Mouse (Mus musculus): ENCODE data around the gene 0610030E20Rik. TPM values are rescaled to one million over a fixed set of nuclear protein-coding genes. Genes with fewer than 3 reads are reported as not detected.

0610030E20Rik gene
- total RNA-seq, 2 experiments from 2014 or later, result 11.2 to 12.8 TPM

DNA sequence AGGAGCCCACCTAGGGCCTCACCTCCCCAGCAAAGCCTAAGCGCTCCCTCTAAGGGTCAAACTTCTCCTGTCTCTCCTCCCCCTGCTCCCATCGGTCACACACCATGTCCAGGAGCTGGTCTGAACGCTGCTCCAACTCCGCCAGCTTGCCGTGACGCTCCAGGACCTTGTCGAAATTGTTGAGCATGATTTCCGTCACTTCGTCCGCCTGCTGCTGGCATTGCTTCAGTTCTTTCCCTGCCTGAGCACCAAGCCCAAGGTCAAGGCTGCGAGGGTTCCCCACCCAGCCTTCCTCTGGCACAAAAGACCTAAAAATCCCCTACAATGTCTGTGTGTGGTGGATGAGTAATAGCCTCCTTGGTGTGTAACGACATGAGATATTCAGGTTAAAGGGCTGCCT is 23.0 kb downstream of the 0610030E20Rik start:
- DNase-seq, result no peak

DNA sequence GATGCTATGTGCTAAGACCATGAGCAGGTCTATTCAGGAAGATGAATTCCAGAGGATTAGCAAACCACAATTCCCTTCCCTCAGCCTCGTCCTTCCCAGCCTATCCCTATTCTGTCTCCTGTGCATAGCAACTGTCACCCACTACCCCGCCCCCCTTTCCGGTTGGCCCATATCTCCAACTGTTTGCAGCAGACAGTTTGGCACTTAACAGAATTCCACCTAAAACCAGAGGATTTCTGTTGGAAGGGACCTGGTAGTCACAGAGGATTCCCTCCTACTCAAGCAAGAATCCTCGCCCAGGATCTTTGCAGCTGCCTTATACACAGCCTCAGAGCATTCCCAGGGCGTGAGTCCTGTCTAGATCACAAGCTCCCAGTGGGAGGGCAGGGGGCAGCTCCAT is 24.0 kb downstream of the 0610030E20Rik start:
- DNase-seq, result no peak

DNA sequence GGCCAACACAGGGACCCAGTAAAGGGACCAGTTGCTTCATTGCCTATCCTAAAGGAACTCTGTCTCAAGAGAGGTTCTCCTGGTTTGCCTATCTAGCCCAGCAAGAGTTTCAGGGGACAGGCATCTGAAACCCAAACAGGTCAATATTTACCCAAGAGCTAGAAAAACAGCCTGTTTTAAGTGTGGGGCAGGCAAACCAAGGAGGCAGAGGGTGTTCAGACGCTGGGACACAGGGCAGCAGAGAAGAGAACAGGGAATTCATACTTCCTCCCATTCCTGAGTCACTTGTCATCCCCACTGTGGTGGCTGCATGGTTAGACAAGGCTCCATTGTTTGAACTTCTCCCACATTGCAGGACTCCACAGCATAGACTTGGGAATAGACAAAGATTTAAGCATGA is 24.5 kb downstream of the 0610030E20Rik start:
- no peak for DNase-seq

DNA sequence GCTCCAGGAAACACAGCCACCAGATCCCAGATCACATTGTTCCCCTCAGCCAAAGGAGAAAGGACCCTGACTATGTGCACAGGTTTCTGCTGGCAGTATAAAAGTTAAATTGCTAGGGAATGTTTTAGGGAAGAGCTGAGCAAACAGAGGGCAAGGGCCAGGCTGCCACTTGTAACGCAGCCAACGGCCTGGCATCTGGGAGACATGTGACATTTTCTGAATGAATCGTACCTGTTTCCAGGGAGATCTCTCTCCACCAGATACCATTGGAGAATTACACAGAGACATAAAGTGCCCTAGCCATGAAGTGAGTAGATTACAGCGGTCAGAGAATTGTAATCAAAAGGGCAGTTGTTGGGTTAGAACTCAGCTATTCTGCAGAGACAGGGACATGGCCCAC is 26.1 kb downstream of the 0610030E20Rik start:
- DNase-seq, result no peak

DNA sequence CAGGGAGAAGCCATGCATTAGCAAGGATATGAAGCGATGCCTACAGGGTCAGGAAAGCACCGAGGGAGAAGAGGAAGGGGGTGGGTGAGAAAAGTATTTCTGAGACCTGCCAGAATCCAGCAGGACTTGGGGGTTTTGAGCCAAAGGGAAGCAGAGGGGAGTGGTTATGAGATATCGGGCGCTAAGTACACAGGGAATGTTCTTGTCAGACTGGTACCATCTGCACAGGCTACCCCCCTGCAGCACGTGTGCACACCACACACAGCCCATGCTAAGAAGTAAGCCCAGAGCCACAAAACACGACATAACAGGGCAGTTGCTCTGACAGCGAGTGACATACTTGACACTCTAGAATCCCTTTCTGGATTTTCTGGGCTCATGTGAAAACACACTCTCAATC is 27.1 kb downstream of the 0610030E20Rik start:
- no peak for DNase-seq

DNA sequence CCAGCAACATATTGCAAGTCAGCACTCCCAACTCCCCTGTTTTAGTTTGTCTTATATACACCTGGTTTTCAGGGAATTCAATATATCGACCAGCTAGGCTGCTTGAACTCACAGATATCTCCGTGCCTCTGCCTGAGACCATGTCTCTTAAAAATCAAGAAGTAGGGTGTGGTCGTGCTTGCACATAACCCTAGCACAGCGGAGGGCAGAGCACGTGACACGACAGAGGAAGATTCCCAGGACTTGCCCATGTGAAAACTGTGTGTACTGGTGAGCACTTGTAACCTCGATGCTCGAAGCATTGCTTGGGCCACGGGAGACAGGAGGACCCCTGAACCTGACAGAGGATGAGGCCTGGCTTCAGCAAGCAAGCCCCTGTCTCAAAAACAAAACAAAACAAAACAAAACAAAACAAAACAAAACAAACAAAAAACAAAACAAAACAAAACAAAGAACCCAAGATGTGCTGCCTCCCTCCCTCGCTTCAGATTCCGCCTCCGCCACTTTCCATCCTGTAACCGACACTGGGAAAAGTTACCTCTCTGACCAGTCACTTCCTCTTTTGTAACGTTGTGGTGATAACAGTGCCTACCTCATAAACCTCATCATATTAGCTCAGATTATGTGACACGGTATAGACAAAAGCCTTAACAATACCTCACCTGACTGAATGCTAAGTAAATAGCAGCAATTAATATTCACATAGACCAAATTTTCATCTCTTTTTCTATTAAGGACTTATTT is 27.9 kb downstream of the 0610030E20Rik start:
- DNase-seq, result no peak

DNA sequence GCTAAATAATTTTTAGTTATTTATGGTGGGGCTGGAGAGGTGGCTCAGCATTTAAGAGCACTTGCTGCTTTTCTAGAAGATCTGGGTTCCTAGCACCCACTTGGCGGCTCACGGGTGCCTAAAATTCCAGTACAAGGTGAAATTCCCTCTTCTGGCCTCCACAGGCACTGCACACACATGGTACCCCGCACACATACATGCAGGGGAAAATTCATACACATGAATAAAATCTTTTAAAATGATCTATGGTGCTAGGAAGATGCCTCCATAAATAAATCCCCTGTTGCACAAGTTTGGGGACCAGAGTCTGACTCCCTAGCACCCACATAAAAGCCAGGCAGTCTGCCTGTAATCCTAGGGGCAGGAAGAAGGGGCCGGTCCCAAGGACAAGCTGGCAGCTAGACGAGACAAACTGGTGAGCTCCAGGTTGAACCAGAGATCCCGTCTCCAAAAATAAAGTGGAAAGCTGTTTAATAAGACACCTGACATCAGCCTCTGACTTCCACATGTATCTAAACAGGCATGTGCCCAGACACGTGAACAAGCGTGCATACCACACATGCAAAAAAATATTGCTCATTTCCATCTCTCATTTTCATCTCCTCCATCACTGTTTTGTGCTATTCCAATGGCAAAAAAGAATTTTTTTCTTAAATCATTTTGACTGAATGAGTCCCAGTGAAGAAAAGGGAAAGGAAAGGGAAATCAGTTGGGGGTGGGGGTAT is 31.6 kb downstream of the 0610030E20Rik start:
- DNase-seq, result no peak

DNA sequence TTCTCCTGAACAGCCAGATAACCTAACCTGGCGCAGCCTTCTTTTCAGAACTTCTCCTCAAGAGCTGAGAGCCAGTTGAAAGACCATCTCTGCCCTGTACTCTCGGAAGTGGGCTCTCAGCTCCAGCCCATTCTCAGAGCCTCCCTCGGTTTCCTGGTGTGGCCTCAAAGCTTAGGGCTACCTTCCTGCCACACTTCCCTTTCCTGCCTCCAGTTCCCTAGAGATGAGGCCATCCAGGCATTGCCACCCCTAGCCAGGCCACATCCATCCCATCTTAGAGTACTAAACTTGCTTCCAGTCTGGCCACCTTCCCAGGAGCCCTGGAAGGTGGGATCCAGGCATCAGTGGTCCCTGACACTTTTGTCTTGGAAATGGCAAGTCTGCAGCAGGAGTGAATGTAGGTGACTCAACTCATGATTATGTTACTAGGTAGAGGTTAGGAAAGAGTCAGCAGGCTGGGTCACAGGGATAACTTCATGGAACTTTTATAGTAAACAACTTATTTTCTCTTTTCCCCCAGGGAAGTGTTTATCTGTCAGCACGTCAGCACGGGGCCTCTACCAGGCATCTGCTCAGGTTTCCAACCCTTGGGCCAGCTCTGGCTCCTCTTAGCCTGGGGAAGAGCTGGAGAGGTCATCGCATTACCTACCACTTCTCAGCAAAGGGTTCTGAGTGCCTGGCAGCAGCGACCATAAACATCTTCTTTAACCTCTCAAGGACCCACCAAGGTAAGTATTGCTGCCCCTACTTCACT is 32.4 kb downstream of the 0610030E20Rik start:
- DNase-seq, result peak; percentile 24

DNA sequence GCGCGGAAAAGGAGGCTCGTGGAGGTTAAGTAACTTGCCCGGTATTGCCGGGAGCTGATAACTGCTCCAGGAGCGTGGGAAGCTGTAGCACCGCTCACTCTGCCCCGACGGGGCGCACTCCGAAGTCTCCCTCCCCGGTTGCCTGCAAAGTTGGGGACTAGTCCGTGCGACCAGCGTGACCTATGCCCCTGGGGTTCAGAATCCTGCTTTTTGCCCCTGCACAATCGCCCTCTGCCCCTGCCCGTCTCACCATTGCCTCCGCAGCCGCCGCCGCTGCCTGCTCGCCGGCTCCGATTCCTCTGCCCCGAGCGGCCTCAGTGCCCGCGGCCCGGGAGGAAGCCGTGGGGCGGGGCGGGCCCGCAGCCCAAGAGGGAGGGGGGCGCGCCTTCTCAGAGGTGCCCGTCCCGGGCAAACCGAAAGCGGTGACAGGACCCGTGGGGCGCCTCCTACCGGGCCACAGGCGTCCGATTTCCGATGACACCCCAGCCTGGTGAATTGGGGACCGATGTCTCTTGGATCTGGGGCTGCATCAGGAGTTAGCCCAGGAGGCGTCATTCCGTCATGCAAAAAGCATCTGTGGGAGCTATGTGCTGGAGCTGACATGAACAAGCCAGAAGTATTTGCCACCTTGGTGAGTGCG is 33.1 kb downstream of the 0610030E20Rik start, which contains the start of gene Vamp5:
Gene Vamp5 (minus strand): TSS at position 338 of the 640 bp plus-strand sequence.
- peak; percentile 87 for DNase-seq

DNA sequence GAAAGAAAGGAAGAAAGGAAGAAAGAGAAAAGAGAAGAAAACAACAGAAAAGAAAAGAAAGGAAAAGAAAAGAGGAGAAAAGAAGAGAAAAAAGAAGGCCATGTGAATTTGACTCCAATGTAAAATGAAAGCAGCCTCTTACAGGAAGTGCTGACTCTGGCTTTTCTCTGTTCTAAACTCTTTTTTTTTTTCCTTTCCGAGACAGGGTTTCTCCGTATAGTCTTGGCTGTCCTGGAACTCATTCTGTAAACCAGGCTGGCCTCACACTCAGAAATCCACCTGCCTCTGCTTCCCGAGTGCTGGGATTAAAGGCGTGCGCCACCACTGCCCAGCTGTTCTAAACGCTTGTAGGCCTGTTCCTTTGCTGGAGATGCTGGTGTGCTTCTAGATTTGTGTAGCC is 35.4 kb downstream of the 0610030E20Rik start:
- no peak for DNase-seq

DNA sequence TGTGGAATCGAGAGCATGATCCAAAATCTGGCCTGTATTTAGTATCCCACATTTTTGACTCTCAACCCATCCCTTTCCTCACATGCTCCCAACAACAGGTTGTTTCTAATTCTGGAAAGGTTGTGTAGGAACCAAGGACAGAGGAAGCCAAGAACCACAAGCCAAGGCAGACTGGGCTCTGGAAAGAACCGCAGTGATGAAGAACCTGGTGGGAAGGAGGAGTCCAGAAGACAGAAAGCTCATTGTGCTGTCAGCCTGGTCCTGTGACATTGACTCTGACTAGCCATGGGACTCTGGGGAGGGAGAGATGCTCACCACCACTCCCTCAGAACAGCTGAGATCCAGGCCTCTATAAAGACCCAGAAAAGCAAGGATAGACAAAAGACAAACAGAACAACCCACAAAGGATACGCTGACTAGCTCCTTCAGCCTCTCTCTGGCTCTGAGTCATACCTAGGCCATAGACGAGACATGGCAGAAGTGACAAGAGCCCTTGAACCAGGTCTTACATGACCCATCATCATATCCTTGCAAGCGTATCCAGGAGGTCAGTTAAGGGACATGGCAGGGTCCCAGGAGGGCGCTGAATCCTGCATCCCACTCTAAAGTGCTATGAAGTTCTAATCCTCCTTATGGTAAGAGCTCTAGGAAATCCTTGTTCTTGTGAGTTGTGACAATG is 36.2 kb downstream of the 0610030E20Rik start:
- DNase-seq, result no peak

DNA sequence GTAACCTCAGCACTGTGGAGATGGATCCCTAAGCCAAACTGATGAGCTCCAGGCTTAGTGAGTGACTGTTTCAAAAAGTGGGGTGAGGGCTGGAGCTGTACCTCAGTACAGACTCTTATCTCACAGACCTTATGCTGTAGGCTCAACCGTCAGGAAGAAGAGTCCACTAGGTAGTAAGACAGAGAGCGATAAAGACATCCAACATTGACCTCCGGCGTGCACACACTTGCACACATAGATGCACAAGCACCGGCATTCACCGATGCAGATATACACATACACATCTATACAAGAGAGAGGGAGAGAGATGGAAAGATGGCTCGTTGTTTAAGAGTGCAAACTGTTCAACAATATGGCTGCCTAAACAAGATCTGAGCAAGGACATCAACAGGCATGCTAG is 36.8 kb downstream of the 0610030E20Rik start:
- DNase-seq, result no peak

DNA sequence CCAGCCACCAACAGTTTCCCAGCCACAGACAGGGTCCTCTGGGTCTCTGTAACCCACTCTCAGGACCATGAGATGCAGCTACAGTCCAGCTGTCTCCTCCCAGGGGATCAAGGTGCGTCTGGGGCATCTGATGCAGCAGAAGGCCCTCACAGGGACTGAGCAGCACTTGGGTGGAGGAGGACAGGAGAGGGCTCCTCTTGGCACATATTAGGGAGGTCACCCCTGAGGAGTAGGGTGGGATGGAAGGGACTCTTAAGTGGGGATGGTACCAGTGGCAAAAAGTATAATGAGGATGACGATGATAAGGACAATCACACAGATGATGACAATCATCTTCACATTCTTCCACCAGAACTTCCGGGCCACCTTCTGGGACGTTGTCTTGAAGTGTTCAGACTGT is 38.1 kb downstream of the 0610030E20Rik start:
- DNase-seq, result no peak

DNA sequence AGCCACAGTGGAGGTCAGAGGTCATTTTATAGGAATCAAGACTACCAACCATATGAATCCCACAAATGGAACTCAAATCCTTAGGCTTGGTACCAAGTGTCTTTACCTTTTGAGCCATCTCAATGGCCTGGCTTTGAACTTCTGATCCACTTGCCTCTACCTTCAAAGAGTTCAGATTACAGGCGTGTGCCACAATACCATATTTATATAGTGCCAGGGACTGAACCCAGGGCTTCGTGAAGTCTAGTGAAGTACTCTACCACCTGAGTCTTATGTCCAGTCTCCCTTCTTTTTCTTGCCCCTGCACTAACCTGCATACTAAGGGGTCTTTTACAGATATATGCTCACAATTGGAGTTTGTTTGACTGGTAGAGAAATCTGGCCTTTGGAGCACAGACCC is 39.4 kb downstream of the 0610030E20Rik start:
- no peak for DNase-seq

DNA sequence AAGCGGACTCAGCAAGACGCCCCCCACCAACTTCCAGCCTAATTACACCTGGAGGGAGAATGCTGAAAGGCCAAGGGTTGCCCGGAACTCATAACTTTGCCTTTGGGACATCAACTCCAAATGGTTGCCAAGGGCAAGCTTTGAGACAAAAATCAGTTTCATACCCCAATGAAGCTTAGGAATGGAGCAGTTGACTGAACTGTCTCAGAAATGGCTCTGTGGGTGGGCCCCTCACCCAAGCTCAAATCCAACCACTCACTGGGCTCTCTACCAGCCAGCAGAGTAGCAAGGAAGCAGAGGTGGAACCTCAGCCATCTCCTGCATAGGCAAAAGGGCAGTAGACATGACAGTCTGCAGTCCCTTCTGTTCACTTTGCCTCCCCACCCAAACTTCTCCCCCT is 40.7 kb downstream of the 0610030E20Rik start:
- no peak for DNase-seq

DNA sequence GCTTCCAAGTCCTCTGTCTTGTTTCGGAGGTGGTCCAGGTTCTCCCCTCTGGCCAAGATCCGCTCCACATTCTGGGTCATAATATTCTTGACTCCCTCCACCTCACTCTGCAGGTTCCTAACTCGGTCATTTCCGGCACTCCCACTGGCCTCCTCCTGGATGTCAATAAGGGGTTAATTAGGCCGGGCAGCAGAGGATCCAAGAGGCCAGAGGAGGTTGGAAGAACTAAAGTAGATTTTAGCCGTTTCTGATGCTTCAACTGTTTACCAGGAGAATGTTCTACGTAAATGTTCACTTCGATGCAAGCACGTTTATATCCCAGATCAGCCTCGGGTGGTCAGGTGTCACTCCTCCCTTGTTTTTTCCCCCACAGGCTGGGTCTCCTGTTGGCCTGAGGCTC is 41.1 kb downstream of the 0610030E20Rik start:
- DNase-seq, result no peak

DNA sequence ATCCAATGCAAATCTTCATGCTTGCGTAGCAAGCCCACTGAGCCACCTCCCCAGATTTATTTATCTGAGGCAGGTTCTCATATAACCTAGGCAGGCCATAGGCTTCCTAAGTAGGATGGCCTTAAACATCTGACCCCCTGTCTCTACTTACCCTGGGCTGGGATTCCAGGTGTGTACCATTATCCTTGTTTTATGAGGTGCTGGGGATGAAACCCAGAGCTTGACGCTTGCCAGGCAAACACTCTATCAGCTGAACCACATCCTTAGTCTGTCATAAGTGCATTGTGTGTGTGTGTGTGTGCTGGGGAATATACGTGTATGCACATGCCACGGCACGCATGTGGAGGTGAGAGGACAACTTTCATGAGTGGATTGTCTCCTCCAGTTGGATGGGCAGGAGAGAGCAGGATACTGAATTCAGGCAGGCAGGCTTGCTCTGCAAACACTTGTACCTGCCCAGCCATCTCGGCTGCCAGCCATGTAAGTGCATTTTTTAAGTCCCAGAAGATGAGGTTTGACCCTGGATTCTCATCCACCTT is 41.7 kb downstream of the 0610030E20Rik start:
- DNase-seq, result no peak

DNA sequence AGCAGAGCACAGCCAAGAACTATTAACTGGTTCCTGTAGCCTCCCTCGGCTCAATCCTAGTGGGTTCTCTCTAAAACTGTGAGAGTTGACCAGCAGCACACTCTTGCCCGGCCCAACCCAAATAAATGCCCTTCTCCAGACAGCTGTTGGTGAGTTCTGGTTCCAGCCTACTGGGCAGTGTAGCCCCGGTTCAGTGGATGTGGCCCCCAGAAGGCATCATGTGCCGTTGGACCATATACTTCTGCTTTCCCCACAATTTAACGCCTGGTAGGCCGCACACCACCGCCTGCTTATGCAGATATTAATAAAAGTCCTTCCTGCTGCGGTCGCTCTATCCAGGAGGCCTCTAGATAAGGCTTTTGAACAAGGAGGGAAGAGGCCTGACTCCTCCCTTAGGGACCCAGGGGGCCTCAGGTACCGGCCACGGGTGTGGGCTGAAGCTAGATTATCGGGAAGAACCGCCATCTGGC is 42.4 kb downstream of the 0610030E20Rik start:
- DNase-seq, result peak; percentile 19

DNA sequence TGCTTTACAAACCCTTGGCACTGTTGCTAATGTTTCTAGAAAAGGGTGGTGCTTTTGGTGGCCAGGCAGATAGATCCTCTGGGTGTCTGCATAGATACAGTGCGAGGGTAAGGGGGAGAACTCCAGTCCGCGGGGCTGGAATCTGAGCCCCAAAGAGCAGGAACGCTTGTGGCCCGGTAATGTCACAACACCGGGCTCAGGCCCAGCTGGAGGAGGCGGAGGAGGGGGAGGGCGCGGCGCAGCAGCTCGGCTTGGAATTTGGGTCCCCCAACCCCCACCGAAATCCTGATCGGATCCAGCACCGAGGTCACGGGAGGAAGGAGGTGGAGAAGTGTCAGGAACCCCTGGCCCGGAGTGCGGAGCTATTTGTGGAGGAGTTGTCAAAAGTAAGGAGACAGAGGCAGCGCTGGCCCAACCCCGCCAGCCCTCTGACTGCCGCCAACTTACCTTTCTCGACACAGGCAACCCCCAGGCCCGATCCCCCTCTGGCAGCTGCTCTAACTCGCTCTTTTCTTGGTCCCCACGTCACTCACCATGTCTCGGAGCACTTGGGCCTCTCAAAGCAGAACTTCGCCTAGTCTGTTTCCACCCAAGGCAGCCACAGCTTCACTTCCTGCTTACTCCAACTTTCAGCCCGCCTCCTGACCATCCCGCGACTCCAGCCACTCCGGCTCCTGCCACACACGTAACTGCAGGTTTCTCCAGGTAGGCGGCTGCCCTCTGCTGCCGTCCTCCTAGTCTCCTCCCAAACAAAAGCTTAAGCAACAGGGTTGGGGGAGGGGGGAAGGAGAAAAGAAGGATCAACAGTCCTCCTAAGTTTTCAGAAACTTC is 43.0 kb downstream of the 0610030E20Rik start, which contains the start of gene Vamp8:
Gene Vamp8 (minus strand): TSS at position 763 of the 831 bp plus-strand sequence.
- DNase-seq, result peak; percentile 90

DNA sequence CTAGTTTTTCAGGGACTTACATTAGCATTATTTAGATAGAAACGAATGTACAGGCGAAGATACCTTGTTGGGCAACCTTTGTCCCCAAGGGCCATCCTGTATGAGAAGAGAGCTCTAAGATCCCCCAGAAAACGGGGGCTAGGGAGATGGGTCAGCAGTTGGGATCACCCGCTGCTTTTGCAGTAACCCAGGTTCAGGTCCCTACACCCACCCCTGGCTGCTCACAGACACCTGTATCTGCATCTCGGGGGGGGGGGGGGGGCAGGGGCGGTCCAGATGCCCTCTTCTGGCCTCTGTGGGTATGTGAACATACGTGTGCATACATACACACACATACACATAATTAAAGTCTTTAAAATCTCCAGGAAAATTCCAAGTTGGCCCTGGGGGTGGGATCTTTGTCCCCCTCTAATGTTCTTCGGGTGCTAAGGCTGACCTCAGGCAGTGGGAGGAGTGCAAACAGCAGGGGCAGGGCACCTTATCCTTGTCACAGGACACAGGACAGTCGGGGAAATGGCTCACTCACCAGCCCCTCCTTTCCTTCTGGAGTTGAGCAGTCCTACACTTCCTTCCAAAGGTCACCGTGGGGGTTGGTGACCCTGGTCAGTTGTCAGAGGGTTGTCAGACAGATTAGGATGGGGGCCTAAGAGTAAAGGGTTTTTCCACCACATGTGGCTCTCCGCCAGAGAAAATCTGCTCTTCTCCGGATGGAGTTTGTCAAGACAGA is 43.8 kb downstream of the 0610030E20Rik start:
- peak; percentile 48 for DNase-seq
